Mouse (Mus musculus) C2C12 (cell line): Measurements from ENCODE around the gene Gm10401.

Source experiments
- CEBPB ChIP-seq: IDR thresholded peaks from one replicate; pipeline ENCODE4 v1.6.1; 2011; ENCODE audit warnings: low read depth, mild to moderate bottlenecking, control low read depth, moderate library complexity
- CTCF ChIP-seq: IDR thresholded peaks from one replicate; pipeline ENCODE4 v1.5.1; 2011; ENCODE audit not compliant: control insufficient read depth, insufficient read depth, insufficient read length
- FOSL1 ChIP-seq: IDR thresholded peaks from one replicate; pipeline ENCODE4 v1.8.0; 2011; ENCODE audit warnings: mild to moderate bottlenecking, low read length; ENCODE audit not compliant: poor library complexity, insufficient read depth, severe bottlenecking
- MAX ChIP-seq: IDR thresholded peaks from one replicate; pipeline ENCODE4 v1.6.1; 2011; ENCODE audit warnings: mild to moderate bottlenecking, control low read depth
- MYOD1 ChIP-seq: IDR thresholded peaks from one replicate; pipeline ENCODE4 v1.6.1; 2011; ENCODE audit warnings: low read depth; ENCODE audit not compliant: control insufficient read depth, insufficient read length
- MYOG ChIP-seq: IDR thresholded peaks from one replicate; pipeline ENCODE4 v1.6.1; 2011; ENCODE audit not compliant: control insufficient read depth, insufficient read length; ENCODE audit errors: extremely low read depth
- USF1 ChIP-seq: IDR thresholded peaks from one replicate; pipeline ENCODE4 v1.6.1; 2011; ENCODE audit warnings: low read depth, mild to moderate bottlenecking, control low read depth, moderate library complexity

DNA sequence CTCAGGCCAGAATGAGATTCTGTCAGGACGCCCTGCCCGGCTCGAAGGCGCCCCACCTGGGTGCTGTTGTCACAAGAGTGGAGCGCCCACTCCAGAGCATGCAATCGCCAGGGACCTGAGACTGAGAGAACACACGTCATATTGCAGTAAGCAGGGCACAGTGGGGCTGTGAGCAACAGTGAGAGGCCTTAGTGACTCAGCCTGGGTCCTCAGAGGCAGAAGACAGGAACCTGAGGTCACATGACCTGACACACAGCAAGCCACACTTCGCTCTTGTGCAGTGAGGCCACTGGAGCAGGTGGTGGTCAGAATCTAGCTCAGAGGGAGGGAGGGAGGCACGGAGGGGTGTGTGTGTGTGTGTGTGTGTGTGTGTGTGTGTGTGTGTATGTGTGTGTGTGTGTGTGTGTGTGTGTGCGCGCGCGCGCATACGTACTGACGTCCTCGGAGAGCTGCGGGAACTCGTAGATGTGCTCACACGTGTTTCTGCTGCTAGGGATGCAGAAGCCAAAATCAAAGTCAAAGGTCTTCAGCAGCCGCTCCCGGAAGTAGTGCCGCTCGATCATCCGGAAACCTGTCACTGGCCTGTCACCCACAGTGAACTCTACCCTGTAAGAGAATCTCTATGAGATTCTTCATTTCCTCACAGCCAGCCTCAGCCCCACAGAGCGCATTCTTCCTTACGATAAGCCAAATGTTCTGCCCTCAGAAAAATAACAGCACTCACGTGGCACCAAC is 28.6 kb upstream of the Gm10401 start:
- TF ChIP-seq MYOD1 (no peak), USF1 (peak; percentile 2), CTCF (no peak), CEBPB (no peak), MYOG (no peak), MAX (no peak), FOSL1 (no peak)
